Mouse (Mus musculus): ENCODE measurements at regions not wholly inside any gene's neighbourhood (a gene's known extent, or its start where the extent isn't known, plus 50 kb on each side); places are given as distances from the start of the nearest gene placed in this dataset.

- TF ChIP-seq CTCF (IDR thresholded peaks at IDR 0.05; ENCODE audit: control insufficient read depth, insufficient read depth, insufficient replicate concordance, low read depth, low read length) (no peak), POLR2A (IDR thresholded peaks at IDR 0.05; ENCODE audit: control insufficient read depth, low read depth, low read length) (no peak)
Observed at GRCm38 (mm10) chr6:140304105-140304504, 119.7 kb upstream of the Plekha5 start.

All from testis, adult 2 months (tissue).